Mouse (Mus musculus): ENCODE measurements around the gene Cd163l1.

The Cd163l1 gene

DNA sequence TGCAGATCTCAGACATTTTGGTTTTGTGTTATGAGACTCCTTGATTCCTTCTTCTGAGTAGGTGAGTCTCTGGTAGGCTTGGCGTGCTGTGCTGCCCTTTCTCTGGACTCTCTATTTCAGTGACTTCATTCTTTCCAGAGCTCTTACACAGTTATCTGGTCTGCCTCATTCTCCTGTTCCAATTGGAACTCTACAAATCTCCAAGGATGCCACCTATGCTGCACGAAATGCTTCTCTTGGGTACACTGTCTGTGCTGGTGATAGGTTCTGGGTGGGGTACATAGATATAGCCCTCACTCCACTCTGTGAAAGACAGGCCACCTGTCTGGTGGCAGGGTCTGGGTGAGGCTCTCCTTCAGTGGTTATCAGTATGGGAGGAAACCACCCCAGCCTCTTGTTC lies at the start of gene Cd163l1:
Gene Cd163l1 (plus strand): TSS at position 301 of the 400 bp plus-strand sequence.
- DNase-seq (ENCODE audit: low spot score), result no peak

- no peak for DNase-seq (ENCODE audit: low spot score)
These were observed 48.7 kb upstream of the Cd163l1 start for GRCm38 (mm10) chr7:140169386-140169785.

GRCm38 (mm10) chr7:140170863-140171262 lies 47.2 kb upstream of the Cd163l1 start:
- no peak for DNase-seq (ENCODE audit: low spot score)

DNA sequence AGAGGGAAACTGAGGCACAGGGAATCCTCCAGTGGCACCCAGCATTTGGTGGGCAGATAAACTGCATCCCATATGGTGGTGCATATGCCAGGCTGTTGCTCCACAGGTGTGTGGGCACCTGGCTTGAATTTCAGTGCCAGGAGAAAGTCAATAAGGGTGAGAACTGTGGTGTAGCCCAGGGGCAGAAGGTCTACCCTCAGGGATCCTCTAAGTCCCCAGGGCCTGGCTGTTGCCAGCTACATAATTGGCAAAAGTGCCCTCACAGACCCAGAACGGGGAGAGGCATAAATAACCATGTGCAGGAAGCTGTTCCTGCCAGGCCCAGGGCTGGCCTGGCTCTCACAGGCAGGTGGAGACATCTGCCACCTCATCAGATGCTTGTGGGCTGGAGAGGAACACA lies 45.1 kb upstream of the Cd163l1 start, which contains the start of gene Olfr523:
Gene Olfr523 (plus strand): TSS at position 282 of the 400 bp plus-strand sequence.
- DNase-seq (ENCODE audit: low spot score), result no peak

GRCm38 (mm10) chr7:140179176-140179575 lies 38.9 kb upstream of the Cd163l1 start:
- no peak for DNase-seq (ENCODE audit: low spot score)

DNA sequence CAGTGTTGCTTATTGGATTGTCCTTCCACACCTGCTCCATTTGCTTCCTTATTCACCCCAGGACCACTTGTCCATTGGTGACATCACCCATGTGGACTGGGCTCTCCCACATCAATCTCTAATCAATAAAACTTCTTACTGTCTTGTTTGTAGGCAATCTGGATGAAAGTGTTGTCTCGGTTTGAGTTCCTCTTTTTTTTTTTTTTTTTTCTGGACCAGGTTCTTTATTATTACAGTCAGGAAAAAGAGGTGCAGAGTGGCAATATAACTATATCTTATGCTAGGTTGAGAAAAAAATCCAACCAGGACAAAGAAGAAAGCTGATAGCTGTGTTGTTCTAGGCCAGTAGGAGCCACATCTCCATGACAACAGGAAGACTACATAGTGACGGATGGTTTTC lies 37.4 kb upstream of the Cd163l1 start:
- DNase-seq (ENCODE audit: low spot score), result no peak

DNA sequence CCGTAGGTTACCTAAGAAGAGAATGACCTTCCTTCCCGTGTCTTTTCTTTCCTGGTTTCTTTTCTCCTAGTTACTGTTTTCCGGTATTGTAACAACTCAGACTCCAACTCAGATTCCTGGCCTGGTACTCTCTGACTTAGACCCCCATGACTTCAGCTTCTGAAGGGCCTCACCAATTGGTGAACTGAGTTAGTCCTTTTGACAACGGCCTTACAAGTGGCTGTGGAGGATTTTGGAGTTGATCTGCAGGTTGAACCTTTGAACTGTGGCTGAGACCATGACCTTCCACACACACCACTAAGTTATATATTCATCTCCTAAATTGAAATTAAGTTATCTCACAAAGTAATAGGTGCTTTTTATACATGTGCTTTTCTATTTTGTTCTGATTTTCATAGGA lies 33.9 kb upstream of the Cd163l1 start:
- no peak for DNase-seq (ENCODE audit: low spot score)

GRCm38 (mm10) chr7:140186646-140187620 lies 31.1 kb upstream of the Cd163l1 start:
- DNase-seq (ENCODE audit: low spot score), result peak; percentile 11

DNA sequence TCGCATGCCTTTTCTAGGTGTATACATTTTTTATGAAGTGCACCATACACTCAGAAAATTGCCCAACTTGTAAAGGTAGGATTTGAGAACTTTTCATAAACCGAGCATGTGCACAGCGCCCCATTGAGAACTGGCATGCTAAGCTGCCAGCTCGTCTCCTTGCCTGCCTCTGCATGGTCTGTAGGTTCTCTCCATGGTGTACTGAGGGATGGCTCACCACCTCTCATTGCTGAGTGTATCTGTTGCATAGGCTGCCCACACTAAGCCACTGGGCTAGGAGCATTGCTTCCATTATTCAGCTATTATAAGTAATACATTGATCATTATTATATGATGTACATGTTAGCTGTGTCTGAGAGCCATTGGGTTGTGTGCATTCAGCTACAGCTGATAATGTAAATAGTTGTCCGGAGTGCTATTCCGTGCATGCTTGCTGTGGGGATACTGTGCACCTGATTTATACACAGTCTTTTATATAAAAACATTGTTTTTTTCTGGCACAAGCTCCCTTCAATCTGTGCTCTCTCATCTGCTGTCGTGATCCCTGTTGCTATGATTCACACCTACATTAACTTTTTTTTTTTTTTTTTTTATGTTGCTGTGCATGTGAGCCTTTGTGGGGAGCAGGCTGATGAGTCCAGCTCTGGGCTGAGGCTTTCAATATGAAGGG lies 30.2 kb upstream of the Cd163l1 start:
- DNase-seq (ENCODE audit: low spot score), result no peak

DNA sequence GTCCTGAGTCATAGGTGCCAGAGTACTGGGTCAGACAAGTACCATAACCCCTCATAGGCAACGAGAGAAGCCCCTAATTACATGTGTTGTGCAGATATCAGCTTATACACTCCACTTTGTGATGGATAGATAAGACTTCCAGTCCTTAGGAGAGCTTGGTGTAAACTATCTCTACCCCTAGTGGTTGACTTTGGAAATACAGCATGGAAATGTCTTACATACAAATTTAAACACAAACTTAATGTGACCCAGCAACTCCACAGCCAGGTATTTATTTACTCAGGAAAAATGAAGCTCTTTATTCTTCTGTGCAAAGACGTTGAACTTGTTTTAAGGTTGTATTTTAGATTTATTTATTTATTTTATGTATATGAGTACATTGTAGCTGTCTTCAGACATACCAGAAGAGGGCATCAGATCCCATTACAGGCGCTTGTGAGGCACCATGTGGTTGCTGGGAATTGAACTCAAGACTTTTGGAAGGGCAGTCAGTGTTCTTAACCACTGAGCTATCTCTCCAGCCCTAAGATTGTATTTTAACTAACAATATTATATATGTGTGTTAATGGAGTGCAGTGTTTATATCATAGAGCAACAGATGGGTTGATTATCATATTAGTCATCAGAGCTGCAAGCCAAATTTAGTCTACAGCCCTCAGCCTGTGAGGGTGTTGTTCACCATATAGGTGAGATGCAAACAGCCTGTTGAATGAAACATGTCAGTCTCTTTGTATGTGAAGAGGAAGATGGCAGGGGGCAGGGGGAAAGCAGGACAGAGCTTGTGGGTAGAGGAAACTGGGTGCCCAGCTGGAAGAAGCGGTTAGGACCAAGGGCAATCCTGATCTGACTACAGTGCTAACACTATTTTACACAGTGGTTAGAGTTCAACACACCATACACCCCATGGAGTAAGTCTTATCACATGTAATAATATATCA lies 29.4 kb upstream of the Cd163l1 start:
- DNase-seq (ENCODE audit: low spot score), result no peak

DNA sequence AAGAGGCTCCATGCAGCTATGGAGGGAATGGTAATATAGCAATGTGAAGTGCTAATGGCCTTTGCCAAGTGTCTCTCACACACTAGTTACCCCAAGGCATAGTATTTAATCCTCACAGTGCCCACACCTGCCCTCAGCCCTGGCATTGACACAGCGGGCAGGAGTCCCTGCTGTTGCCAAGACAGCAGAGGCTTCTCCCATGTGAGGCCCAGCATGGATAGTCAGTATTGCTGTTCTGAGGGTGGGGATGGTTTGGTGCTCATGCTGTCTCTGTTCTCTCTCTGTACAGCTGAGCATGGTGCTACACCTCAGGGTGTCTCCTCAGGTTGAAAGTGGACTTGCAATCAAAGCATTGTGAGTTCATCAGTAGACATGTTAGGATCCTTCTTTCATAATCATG lies 27.6 kb upstream of the Cd163l1 start:
- no peak for DNase-seq (ENCODE audit: low spot score)

DNA sequence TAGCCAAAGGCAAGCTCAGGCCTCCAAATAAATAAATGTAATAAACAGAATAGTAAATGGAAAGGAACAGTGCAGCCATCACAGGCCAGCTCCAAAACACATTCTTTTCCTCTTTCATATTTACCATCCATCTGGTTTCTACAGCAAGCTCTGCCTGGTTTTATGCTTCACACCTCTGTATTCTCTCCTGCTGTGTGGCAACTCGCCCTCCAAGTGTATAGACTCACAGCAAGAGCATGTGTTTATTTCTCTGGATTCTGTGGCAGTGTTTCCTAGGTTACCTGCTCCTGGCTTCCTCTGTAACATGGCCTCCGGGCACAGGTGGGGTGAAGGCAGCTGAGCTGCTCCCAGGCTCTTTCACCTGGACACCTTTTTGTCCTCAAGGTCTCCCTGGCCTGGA lies 25.6 kb upstream of the Cd163l1 start:
- DNase-seq (ENCODE audit: low spot score), result no peak

DNA sequence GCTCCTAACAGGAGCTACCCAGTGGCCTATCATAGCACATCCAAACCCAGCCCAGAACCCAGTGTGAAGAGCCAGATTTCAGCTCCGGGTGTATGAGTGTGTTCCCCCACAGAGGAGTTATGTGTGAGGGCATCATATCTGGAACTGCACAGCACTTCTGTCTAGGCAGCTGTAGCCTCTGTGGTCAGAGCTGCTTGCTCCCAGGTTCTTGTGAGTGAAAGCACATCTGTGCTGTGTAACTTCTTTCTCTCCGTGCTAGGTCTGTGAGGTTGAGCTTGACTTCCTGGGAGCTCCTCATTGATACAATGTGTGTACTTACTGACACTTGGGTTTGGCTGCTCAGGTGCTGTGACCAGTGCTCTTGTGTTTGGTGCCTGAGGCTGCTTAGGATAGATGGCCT lies 25.2 kb upstream of the Cd163l1 start:
- no peak for DNase-seq (ENCODE audit: low spot score)

GRCm38 (mm10) chr7:140194031-140194430 lies 24.0 kb upstream of the Cd163l1 start:
- no peak for DNase-seq (ENCODE audit: low spot score)

DNA sequence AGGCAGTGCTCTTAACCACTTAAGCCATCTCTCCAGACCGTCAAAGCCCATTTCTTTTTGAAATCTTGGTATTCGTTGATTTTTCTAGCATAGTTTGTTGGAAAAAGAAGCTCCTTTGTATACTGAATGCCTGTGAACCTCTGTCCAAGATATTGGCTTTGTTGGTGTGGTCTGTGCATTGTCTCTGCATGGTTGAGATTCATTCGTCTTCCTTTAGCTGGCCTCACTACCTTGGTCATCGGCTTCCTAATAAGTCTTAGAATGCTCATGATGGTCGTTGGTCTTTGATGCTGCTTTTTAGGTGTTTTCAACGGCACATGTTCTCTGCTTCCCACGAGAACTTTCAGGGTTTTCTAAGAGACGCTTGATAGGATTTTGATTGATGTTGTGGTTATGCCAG lies 22.1 kb upstream of the Cd163l1 start:
- DNase-seq (ENCODE audit: low spot score), result no peak

DNA sequence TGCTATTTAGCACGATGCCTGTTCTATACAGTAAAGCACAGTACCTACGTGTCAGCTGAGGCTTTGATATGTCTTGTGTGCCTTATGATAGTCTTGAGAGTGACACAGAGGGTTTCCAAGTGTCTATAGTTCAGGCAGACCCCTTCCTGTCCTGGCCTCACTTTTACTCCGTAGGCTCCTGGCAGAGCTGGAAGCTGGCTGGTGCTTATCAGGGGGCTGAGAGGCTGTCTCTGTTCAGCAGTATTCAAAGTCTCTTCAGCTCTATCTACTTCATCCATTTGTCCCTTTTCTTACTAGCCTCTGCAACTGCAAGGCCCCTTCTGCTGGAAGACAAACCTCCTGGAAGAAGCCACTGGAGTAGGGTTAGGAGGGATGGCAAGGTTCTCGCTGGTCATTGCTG lies 17.0 kb upstream of the Cd163l1 start:
- no peak for DNase-seq (ENCODE audit: low spot score)

GRCm38 (mm10) chr7:140205864-140206263 lies 12.2 kb upstream of the Cd163l1 start, which contains the start of gene Olfr524:
Gene Olfr524, minus strand, starts transcription at chr7:140205964.
- DNase-seq (ENCODE audit: low spot score), result no peak

DNA sequence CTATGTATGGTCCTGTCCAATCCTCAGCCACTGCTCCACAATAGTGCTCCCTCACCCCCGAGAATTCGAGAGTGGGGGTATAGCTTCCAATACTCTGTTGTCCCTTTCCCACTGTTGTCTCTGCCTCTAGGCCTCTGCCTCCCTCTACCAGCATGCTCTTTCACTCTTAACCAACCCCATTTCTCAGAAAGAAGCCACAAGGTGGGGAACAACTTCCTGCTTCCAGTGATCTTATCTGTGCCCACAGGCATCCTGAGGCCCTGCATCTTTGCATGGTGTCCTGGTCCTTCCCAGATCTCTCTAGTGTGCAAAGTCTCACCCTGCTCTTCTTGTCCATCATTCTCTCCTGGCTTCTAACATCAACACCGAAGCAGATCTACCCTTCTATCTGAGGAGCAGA lies 11.2 kb upstream of the Cd163l1 start:
- no peak for DNase-seq (ENCODE audit: low spot score)

DNA sequence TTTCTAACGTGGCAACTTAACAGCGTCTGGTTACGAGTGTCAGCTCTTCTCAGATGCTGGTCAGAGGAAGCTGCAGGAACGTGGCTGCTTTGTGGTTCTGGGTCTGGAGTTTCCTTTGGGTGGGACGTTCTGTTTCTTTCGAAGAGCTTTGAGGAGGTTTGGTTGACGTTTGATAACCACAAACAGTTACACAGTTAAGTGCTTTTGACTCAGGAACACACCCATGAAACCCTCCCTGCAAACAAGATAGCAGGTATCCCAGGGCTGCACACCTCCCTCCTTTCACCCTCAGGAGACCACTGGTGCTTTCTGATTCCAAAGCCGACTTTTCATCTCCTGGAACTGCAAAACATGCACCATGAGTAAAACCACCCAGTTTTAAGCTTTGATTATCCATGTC lies 9.9 kb upstream of the Cd163l1 start:
- DNase-seq (ENCODE audit: low spot score), result peak; percentile 11

- no peak for DNase-seq (ENCODE audit: low spot score)
These were observed 9.4 kb upstream of the Cd163l1 start for GRCm38 (mm10) chr7:140208677-140209076.

DNA sequence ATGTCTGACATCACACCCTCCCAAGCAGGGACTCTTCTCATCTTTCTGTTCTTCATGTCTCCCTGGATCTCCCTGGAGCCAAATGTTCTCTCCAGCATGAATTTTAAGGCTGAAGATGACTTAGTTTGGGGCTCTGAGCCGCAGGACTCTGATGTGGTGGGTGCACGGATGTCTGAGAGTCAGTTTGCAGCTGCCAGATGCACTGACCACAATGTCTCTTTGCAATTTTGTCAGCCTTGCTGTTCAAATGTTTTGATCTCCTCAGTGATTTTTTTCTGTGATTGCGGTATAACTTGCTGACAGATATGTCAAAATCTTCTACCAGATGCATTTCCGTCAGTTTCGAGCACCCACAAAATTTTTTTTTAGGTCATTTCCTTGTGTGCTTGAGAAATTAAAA lies 4.2 kb upstream of the Cd163l1 start:
- no peak for DNase-seq (ENCODE audit: low spot score)

DNA sequence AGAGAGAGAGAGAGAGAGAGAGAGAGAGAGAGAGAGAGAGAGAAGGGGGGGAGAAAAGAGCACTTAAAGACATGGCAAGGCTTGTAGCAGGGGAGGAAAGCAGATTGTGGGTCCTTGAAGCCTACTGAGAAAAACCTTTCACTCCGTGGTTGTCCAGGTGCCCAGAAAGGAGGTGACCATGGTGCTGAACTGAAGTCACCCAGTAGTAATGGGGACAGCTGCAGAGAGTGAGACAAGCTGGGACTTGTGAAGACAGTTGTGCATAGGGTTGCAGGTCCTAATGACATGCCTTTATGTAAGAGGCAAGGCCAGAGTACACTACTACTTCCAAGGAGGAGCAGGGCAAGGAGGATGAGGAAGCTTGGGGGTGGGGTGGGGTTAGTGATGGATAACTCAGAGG lies 1.2 kb downstream of the Cd163l1 start:
- no peak for DNase-seq (ENCODE audit: low spot score)

All from lung, postnatal 25 days (tissue).